Mouse (Mus musculus) gastrocnemius, postnatal 4 days (tissue): ENCODE results near the gene Tmem246. TPM values are rescaled to one million over a fixed set of nuclear protein-coding genes. Genes with fewer than 3 reads are reported as not detected.
A peak's percentile ranks its signal among the peaks of the same experiment; 100 is the strongest.

ENCODE experiments used
- DNase-seq, 2 experiments: peaks; one replicate each; pipeline ENCODE4 v3.0.0; 2021 to 2022; ENCODE audit warnings: low spot score in 2 of 2, mixed read lengths in 2 of 2
- total RNA-seq, 2 experiments: library from RNA; stranded (reverse); gene quantifications; 2 replicates each; pipeline ENCODE4 v1.2.3; 2021

Gene Tmem246
- total RNA-seq, 2 experiments from 2014 or later, result 33.6 to 39.7 TPM

DNA sequence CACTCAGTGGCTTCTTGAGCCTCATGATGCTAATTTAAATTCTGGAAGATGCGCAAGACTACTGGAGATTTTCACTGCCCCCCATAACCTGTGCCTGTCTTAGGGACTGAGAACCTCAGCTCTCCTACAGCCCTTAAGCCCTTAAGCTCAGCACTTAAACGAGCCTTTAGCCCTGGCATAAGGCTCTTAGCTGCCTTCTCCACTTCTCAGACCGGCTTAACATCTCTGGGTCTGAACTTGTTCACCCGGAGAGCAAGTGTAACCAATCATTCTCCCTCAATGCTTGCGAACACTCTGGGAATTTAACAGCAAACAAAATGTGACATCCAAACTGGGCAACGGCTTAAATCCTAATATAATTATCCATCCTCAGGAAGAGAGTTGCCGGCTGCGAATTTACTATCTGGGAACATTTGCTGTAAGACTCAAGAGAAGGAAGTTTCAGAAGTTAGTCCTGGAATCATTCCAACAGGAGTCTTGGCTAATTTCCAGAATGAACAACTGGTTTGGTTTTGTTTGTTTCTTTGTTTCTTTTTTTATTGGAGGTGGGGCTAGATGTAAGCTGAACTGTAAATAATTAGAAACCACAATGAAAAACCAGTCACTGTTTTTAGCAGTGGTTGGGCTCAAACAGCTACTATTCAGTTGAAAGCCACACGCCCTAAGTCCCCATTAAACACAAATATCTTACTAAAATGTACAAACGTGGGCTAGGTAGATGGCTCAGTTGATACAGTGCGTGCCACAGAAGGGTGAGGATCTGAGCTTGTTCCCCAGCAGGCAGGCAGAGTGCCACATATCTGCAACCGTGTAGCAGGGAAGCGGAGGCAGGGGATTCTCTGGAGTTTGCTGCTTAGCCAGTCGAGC lies 13.5 kb downstream of the Tmem246 start:
- DNase-seq, result no peak

- no peak for DNase-seq
These were observed 16.4 kb downstream of the Tmem246 start for GRCm38 (mm10) chr4:49581256-49581655.

DNA sequence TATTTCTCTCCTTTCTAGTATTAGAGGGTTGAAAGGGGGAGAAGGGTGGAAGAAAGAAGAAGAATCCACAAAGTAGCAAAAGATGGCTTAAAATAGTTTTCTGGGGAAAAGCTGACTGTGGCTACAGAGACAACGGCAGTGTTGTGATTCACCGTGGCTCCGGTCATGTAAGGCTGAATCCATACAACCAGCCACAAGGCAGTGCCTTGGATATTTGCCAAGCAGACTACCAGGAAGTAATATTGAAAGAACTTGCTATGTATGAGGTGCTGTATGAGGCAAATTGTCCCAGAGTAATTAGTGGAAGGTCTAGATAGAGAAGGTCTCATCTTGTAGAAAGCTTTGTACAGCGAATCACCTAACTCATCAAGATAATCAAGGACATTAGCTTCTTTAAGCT lies 25.5 kb downstream of the Tmem246 start:
- DNase-seq, result no peak

DNA sequence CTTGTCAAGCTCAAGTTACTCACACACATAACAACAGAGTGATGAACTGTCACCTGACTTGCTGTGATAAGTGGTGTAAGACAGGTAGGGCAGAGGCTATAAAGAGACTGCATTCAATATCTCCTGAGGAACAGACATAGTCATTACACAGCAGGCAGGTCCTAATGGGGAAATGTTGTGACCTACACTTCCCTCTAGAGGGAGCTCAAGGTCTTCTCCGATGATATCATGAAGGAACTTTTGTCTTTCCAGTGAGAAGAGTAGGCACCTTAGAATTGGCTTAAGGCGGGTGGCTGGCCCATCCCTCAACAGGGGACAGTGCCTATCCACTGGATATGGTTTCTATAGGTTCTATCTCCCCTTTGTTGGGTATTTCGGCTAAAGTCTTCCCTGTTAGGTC lies 30.1 kb downstream of the Tmem246 start:
- DNase-seq, result peak in 1 of 2 experiments; percentile 48

DNA sequence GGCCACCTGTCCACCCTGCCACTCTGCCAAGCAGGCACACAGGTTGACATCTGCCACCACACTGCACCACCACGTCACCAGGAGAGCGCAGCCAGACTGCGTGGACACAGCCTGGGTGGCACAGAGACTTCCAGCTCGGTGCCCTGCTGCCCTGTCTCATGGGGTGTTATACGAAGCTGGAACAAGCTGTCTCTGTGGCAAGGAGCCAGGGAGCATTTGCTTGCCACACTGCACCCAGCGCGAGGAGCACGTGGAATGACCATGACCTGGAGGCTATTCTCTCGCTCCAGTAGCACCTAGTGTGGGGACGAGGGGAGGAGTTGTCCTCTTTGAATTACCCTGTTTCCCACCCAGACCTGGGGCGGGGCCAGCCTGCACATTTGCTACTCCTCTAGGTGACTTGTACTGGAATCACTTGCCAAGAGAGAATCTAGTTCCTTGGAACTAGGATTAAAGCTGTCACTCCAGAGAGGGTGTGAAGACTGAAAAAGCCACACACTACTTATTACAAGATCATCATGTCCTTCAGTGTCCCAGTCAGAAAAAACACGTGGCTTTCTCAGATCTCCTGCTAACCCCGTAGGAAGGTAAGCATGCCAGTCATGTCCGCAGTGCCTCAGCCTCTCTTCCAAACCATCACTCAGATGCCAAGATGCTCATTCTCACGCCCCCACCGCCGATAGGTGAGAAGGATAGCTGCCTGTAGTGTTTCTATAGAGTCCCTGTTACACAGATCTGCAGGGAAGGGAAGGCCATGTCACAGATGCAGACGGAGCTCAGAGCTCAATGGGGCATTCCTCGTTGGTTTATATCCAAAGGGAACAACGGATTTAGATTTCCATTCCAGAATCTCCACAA lies 37.5 kb downstream of the Tmem246 start:
- peak in 1 of 2 experiments; percentile 36 for DNase-seq

DNA sequence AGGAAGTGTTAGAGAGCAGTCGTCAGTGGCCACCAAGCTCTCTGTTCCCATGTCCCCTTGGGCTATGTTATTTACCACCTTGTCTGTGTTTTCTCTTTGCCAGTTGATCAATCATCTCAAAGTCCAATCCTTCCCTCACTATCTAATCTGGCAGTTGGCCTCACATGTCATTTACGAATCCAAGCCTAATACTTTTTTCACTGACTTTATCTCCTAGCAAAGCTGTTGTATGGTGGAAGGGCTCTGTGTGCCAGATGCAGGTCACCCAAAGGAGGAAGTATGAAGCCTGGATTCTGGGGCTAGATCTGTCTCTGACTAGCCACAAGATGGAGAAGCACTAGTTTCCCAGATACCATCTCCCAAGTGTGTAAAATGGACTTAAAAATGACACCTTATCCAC lies 39.5 kb downstream of the Tmem246 start:
- no peak for DNase-seq

- DNase-seq, result no peak
These were observed 40.3 kb downstream of the Tmem246 start for GRCm38 (mm10) chr4:49557375-49557774.

- no peak for DNase-seq
These were observed 44.3 kb downstream of the Tmem246 start for GRCm38 (mm10) chr4:49553380-49553779.

- no peak for DNase-seq
These were observed 48.3 kb downstream of the Tmem246 start, which contains the start of gene Aldob for GRCm38 (mm10) chr4:49549383-49549782. Aldob (minus strand) TSS chr4:49549546.

DNA sequence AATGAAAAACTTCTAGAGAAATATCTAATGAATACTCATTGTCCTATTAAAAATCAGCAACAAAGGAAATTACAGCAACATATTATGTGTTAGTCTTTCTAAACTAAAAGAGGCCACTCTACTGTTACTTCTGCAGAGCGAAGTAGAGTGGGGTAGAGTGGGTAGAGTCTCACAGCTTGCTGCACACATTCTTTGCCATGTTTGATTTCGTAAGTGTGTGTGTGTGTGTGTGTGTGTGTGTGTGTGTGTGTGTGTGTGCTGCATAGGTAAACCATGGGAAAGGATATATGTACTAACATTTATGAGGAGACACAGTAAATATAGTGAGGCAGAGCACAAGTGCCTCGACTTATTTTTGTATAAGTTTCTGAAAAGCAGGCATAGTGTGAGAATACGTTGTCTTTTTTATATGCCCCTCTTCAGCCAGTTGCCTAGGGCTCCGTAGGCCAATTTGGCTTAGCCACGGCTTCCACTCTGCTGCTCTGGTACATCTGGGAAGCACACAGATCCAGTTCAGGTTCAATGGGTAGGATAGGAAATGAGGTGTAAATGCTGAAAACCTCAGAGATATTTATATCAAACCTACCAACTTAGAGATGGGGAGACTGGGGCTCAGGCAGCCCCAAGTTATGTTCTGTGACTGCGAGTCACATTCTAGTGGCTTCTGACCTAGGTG lies 50.0 kb downstream of the Tmem246 start:
- DNase-seq, result no peak

- no peak for DNase-seq
These were observed 50.7 kb downstream of the Tmem246 start for GRCm38 (mm10) chr4:49546873-49547543.

- DNase-seq, result no peak
These were observed 51.6 kb downstream of the Tmem246 start for GRCm38 (mm10) chr4:49546026-49546425.

GRCm38 (mm10) chr4:49540966-49541365 lies 56.7 kb downstream of the Tmem246 start:
- DNase-seq, result no peak

- no peak for DNase-seq
These were observed 58.0 kb downstream of the Tmem246 start for GRCm38 (mm10) chr4:49539665-49540064.

GRCm38 (mm10) chr4:49536671-49537070 lies 61.0 kb downstream of the Tmem246 start:
- DNase-seq, result no peak

DNA sequence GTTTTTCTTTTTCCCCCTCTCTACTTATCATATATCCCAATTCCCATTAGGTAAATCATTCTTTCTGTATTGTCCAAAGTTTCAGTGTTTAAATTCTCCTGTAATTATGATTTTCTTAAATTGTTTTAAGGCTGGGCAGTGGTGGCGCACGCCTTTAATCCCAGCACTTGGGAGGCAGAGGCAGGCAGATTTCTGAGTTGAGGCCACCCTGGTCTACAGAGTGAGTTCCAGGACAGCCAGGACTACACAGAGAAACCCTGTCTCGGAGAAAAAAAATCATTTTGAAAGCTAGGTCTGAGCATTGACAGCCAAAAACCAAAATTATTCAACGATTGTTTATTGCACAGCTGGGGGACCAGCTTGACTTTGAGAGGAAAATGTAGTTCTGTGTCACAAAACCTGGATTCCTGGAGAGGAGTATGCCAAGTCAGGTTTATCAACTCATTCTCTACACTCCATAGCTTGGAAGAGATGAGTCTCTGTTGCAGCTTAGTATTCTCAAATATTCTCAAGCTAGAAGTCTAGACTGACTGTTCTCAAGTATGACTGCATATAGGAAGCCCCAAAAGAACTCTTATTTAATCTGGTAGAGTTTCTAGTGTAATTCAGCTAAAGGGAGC lies 61.9 kb downstream of the Tmem246 start:
- no peak for DNase-seq

DNA sequence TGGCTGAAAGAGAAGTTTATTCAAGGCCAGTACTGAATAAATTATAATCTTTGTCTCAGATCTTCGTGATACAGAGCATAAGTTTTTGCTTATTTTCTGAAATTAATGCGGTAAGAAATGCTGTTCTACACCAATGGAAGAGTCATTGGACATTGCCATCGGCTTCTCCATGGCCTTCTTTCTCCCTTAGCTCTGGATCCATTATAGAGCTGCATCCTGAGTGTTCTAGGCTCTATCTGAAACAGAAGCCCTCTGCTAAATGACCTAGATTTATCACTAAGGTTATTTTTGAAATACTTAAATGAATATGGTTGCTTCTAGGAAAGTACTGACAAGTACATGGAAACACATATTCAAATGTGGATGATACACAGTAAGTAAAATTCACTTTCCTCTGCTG lies 62.6 kb downstream of the Tmem246 start:
- no peak for DNase-seq
